In the genomic region with DNA sequence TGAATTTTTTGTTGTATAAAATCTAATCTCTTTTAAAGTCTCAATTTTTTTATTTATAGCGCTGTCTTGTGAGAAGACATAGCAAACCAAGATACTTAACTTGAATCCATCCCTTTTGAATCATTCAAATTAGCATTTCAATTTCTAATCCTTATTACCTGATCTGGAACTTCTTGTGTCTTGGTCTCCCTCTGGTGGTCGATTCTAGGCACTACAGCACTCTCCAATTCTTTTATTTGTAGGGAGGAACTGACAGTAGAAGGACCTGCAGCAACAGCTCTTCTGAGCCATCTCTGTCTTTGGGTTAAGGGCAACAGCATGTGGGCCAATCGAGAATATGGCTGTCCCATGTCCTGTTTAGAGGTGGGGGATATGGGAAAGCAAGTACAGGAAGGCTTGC, we compare ENCODE assay signal across 8 mouse cellular contexts. TPM values are rescaled to one million over a fixed set of nuclear protein-coding genes. Genes with fewer than 3 reads are reported as not detected.
DNase-seq lines count a peak whose midpoint lies in the region; ATAC-seq and TF ChIP-seq lines count a peak whose summit lies in the region.

No protein-coding gene starts in this region.

- DNase-seq in forebrain, embryonic 14.5 days (ENCODE audit: low spot score) = peak; percentile 78
- peak; percentile 94 for DNase-seq in midbrain, embryonic 11.5 days (ENCODE audit: low spot score, missing footprints)
- DNase-seq in c-Kit-positive CD71-positive TER-119-negative erythroid progenitor cells, embryonic 14.5 days (ENCODE audit: low read depth) = peak; percentile 33
- DNase-seq in hindbrain, postnatal 0 days (ENCODE audit: low spot score) = peak; percentile 74
- DNase-seq in lung, postnatal 36 days = peak; percentile 57
- DNase-seq in yolk sac, embryonic 10.5 days (ENCODE audit: low spot score) = no peak

- 13% methylated on average over 3 of the region's 3 CpGs for WGBS in forebrain, embryonic 14.5 days
- WGBS in forebrain, embryonic 13.5 days = 13% methylated on average over 3 of the region's 3 CpGs
- 13% methylated on average over 3 of the region's 3 CpGs for WGBS in midbrain, embryonic 11.5 days
- WGBS in midbrain, embryonic 16.5 days = 18% methylated on average over 3 of the region's 3 CpGs
- WGBS in hindbrain, postnatal 0 days = 11% methylated on average over 3 of the region's 3 CpGs

- no peak overlapping the region for H3K4me2 ChIP-seq in forebrain, embryonic 14.5 days (ENCODE audit: low read length)
- no peak overlapping the region for H3K4me2 ChIP-seq in forebrain, embryonic 13.5 days
- H3K4me2 ChIP-seq in midbrain, embryonic 11.5 days = no peak overlapping the region
- H3K4me2 ChIP-seq in midbrain, embryonic 16.5 days (ENCODE audit: low read length) = no peak overlapping the region
- no peak overlapping the region for H3K4me2 ChIP-seq in hindbrain, postnatal 0 days (ENCODE audit: low read depth, low read length)

- no peaks in the 10 kb centered on the region for H3K36me3 ChIP-seq in forebrain, embryonic 14.5 days (ENCODE audit: control insufficient read depth, insufficient read depth, low read length)
- no peaks in the 10 kb centered on the region for H3K36me3 ChIP-seq in forebrain, embryonic 13.5 days (ENCODE audit: poor library complexity, severe bottlenecking)
- H3K36me3 ChIP-seq in midbrain, embryonic 11.5 days (ENCODE audit: control insufficient read depth, insufficient read depth, low read length) = no peaks in the 10 kb centered on the region
- H3K36me3 ChIP-seq in midbrain, embryonic 16.5 days (ENCODE audit: control insufficient read depth, insufficient read depth, low read length) = no peaks in the 10 kb centered on the region
- no peaks in the 10 kb centered on the region for H3K36me3 ChIP-seq in hindbrain, postnatal 0 days (ENCODE audit: insufficient read depth, low read length)

- no peaks in the 10 kb centered on the region for H3K9me3 ChIP-seq in forebrain, embryonic 14.5 days (replicated peaks; ENCODE audit: control insufficient read depth, low read length)
- H3K9me3 ChIP-seq in forebrain, embryonic 13.5 days (replicated peaks) = no peaks in the 10 kb centered on the region
- no peaks in the 10 kb centered on the region for H3K9me3 ChIP-seq in midbrain, embryonic 11.5 days (ENCODE audit: control insufficient read depth, low read length)
- no peaks in the 10 kb centered on the region for H3K9me3 ChIP-seq in midbrain, embryonic 16.5 days (replicated peaks; ENCODE audit: control insufficient read depth, low read length, poor library complexity, severe bottlenecking)
- H3K9me3 ChIP-seq in hindbrain, postnatal 0 days (ENCODE audit: low read length) = no peaks in the 10 kb centered on the region

- peak; percentile 79 for TF ChIP-seq CTCF in hindbrain, postnatal 0 days (IDR thresholded peaks at IDR 0.05; ENCODE audit: low read depth)

- no peak overlapping the region for H3K4me3 ChIP-seq in forebrain, embryonic 14.5 days (ENCODE audit: low read depth, low read length)
- no peak overlapping the region for H3K4me3 ChIP-seq in forebrain, embryonic 13.5 days
- no peak overlapping the region for H3K4me3 ChIP-seq in midbrain, embryonic 11.5 days (ENCODE audit: low read depth, low read length)
- H3K4me3 ChIP-seq in midbrain, embryonic 16.5 days (ENCODE audit: low read depth, low read length) = no peak overlapping the region
- no peak overlapping the region for H3K4me3 ChIP-seq in hindbrain, postnatal 0 days (ENCODE audit: low read length)

- no peaks in the 10 kb centered on the region for H3K4me1 ChIP-seq in forebrain, embryonic 14.5 days (ENCODE audit: control insufficient read depth, insufficient read depth, low read length)
- H3K4me1 ChIP-seq in forebrain, embryonic 13.5 days = no peaks in the 10 kb centered on the region
- no peaks in the 10 kb centered on the region for H3K4me1 ChIP-seq in midbrain, embryonic 11.5 days (ENCODE audit: control insufficient read depth, insufficient read depth, low read length)
- H3K4me1 ChIP-seq in midbrain, embryonic 16.5 days (ENCODE audit: control insufficient read depth, insufficient read depth, low read length) = no peaks in the 10 kb centered on the region
- no peaks in the 10 kb centered on the region for H3K4me1 ChIP-seq in hindbrain, postnatal 0 days (ENCODE audit: insufficient read depth, low read length)

- ATAC-seq in forebrain, embryonic 14.5 days = no peak
- ATAC-seq in forebrain, embryonic 13.5 days = no peak
- no peak for ATAC-seq in midbrain, embryonic 11.5 days (ENCODE audit: low FRiP score)
- no peak for ATAC-seq in midbrain, embryonic 16.5 days
- ATAC-seq in hindbrain, postnatal 0 days = no peak

- H3K27ac ChIP-seq in forebrain, embryonic 14.5 days (ENCODE audit: low read depth, low read length) = no peak overlapping the region
- no peak overlapping the region for H3K27ac ChIP-seq in forebrain, embryonic 13.5 days
- H3K27ac ChIP-seq in midbrain, embryonic 11.5 days (ENCODE audit: low read depth, low read length) = no peak overlapping the region
- no peak overlapping the region for H3K27ac ChIP-seq in midbrain, embryonic 16.5 days (ENCODE audit: low read length)
- H3K27ac ChIP-seq in hindbrain, postnatal 0 days = no peak overlapping the region

- no peak overlapping the region for H3K9ac ChIP-seq in forebrain, embryonic 14.5 days (ENCODE audit: low read length)
- no peak overlapping the region for H3K9ac ChIP-seq in forebrain, embryonic 13.5 days
- H3K9ac ChIP-seq in midbrain, embryonic 11.5 days (ENCODE audit: low read length) = no peak overlapping the region
- no peak overlapping the region for H3K9ac ChIP-seq in midbrain, embryonic 16.5 days (ENCODE audit: low read depth, low read length)
- H3K9ac ChIP-seq in hindbrain, postnatal 0 days (replicated peaks; ENCODE audit: low read length) = no peak overlapping the region

- no peaks in the 10 kb centered on the region for H3K27me3 ChIP-seq in forebrain, embryonic 14.5 days (replicated peaks; ENCODE audit: control insufficient read depth, insufficient read depth, low read length)
- no peaks in the 10 kb centered on the region for H3K27me3 ChIP-seq in forebrain, embryonic 13.5 days
- no peaks in the 10 kb centered on the region for H3K27me3 ChIP-seq in midbrain, embryonic 11.5 days (ENCODE audit: control insufficient read depth, insufficient read depth, low read length)
- H3K27me3 ChIP-seq in midbrain, embryonic 16.5 days (ENCODE audit: control insufficient read depth, insufficient read depth, low read depth, low read length) = no peaks in the 10 kb centered on the region
- no peaks in the 10 kb centered on the region for H3K27me3 ChIP-seq in hindbrain, postnatal 0 days (ENCODE audit: insufficient read depth, low read length)

RNA-seq across cellular contexts. Expression of a gene that starts 5.4 kb away (rescaled TPM):
- polyA plus RNA-seq in forebrain, embryonic 14.5 days (2014; fragmentation: Nextera tagmentation; extraction: Ambion mirVana) = 0.83 TPM in 1 of 2 replicates, not detected in the other
- polyA plus RNA-seq in forebrain, embryonic 13.5 days (2015; fragmentation: Nextera tagmentation; extraction: Ambion mirVana) = not detected in 2 replicates
- not detected in 2 replicates for polyA plus RNA-seq in midbrain, embryonic 11.5 days (2014; fragmentation: Nextera tagmentation; extraction: Ambion mirVana)
- 0.53 and 1.4 TPM in 2 replicates for polyA plus RNA-seq in midbrain, embryonic 16.5 days (2015; fragmentation: Nextera tagmentation; extraction: Ambion mirVana)
- not detected in 2 replicates for total RNA-seq in hindbrain, postnatal 0 days (2014; rRNA removed)
- 1.4 and 2.7 TPM in 2 replicates for polyA plus RNA-seq in hindbrain, postnatal 0 days (2015; fragmentation: Nextera tagmentation; extraction: Ambion mirVana)
